Mouse (Mus musculus): ENCODE measurements around the gene Prg3.

GRCm38 (mm10) chr2:85038336-85038735 lies 50.3 kb downstream of the Prg3 start:
- TF ChIP-seq POLR2A (IDR thresholded peaks at IDR 0.05; ENCODE audit: control insufficient read depth, extremely low read depth, insufficient read depth, low read length, poor library complexity) (no peak), CTCF (IDR thresholded peaks at IDR 0.05; ENCODE audit: borderline replicate concordance, control insufficient read depth, extremely low read depth, insufficient read depth, low read length, poor library complexity) (no peak)

Data from thymus, adult 2 months (tissue).